Mouse (Mus musculus) bone marrow macrophage, adult 2 months (primary cell): Measurements from ENCODE around the gene Mrap2.

Experiments
- CTCF ChIP-seq: IDR thresholded peaks from 2 replicates; pipeline ENCODE4 v1.5.1; 2012; ENCODE audit warnings: low read depth, mild to moderate bottlenecking, low read length, moderate library complexity
- POLR2A ChIP-seq: IDR thresholded peaks from 2 replicates; pipeline ENCODE4 v1.6.1; 2012; ENCODE audit warnings: mild to moderate bottlenecking, low read depth, low read length, borderline replicate concordance

DNA sequence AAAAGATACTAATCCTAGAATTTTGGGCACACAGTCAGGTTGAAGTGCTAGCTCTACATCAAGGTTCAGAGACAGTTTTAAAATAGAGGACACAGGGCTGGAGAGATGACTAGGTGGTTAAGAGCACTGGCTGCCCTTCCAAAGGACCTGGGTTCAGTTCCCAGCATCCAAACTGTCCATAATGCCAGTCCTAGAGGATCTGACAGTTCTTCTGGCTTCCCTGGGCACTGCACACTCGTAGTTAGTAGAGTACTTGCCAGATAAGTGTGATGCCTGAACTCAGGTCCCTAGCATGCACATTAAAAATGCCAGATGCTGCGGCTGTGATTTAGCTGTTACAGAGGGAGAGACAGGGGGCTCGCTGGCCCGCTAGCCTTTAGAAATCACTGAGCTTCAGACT lies 2.3 kb downstream of the Mrap2 start:
- TF ChIP-seq POLR2A: no peak
- no peak for TF ChIP-seq CTCF
